Mouse (Mus musculus): ENCODE measurements around the gene Ets2. TPM values are rescaled to one million over a fixed set of nuclear protein-coding genes. Genes with fewer than 3 reads are reported as not detected.
"Not testable (repeated sequence)": the region's sequence is repeated elsewhere in the genome, so short reads cannot be mapped to it uniquely, and the experiment has no call there.

The Ets2 gene
- polyA plus RNA-seq, 1 experiment from 2014 or later = 13.2 TPM

GRCm38 (mm10) chr16:95753295-95753694 is 51.4 kb downstream of the Ets2 start:
- 24% methylated on average over 7 of the region's 7 CpGs for WGBS (ENCODE audit: missing documents)
- Histone ChIP-seq H3K4me3 (ENCODE audit: inconsistent target) (no peak overlapping the region), H3K79me2 (ENCODE audit: inconsistent target) (no peaks in the 10 kb centered on the region), H3K36me3 (ENCODE audit: inconsistent target) (no peaks in the 10 kb centered on the region), H3K27ac (no peak overlapping the region)

- no peaks in the 10 kb centered on the region for H3K36me3 ChIP-seq (ENCODE audit: inconsistent target)
- WGBS (ENCODE audit: missing documents) = 93% methylated on average over 8 of the region's 8 CpGs
- H3K4me3 ChIP-seq (ENCODE audit: inconsistent target) = no peak overlapping the region
- no peak overlapping the region for H3K27ac ChIP-seq
- no peaks in the 10 kb centered on the region for H3K79me2 ChIP-seq (ENCODE audit: inconsistent target)
These were observed 57.5 kb downstream of the Ets2 start for GRCm38 (mm10) chr16:95759151-95759987.

DNA sequence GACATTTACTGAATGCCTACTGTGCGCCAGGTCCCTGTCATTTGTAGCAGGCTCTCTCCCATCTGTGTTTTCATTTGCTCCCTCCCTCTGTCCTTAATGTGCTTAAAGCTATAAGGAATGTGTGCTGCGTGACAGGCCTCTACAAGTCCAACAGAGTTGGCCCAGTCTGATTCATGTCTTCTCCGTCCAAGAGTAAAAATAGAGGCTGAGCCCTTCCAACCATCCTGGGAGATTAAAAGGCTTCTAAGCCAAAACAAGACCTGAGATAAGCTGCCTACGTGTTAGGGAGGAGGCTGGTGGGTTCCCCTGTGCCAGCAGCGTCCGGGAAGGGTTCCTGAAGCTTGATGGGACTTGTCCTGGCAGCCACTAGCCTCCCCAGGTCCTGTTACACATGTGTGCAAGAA is 58.1 kb downstream of the Ets2 start:
- Histone ChIP-seq H3K27ac (no peak overlapping the region), H3K36me3 (ENCODE audit: inconsistent target) (no peaks in the 10 kb centered on the region), H3K4me3 (ENCODE audit: inconsistent target) (no peak overlapping the region), H3K79me2 (ENCODE audit: inconsistent target) (no peaks in the 10 kb centered on the region)
- WGBS (ENCODE audit: missing documents) = 97% methylated on average over 6 of the region's 6 CpGs

DNA sequence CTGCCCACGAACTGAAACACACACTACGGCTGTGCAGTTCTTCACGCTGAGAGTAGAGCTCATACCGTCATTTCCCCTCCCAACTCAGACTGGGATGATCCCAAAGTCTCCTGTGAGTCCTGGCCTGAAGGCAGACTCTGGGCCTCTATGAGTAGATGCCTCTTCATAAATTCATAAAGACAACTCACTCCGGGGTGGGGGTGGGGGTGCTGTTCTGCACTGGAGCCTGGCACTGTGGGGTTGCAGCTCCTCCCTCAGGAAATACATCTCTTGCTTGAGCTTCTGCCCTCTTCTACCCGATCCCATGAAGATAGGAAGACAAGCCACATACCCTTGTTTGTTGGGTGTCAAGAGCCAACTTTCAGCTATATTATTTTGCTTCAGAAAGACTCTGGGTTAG is 59.9 kb downstream of the Ets2 start:
- Histone ChIP-seq H3K27ac (no peak overlapping the region), H3K36me3 (ENCODE audit: inconsistent target) (no peaks in the 10 kb centered on the region), H3K79me2 (ENCODE audit: inconsistent target) (no peaks in the 10 kb centered on the region), H3K4me3 (ENCODE audit: inconsistent target) (no peak overlapping the region)
- WGBS (ENCODE audit: missing documents) = 63% methylated on average over 6 of the region's 6 CpGs

GRCm38 (mm10) chr16:95763201-95763600 is 61.3 kb downstream of the Ets2 start:
- H3K27ac ChIP-seq = no peak overlapping the region
- H3K4me3 ChIP-seq (ENCODE audit: inconsistent target) = no peak overlapping the region
- 91% methylated on average over 6 of the region's 6 CpGs for WGBS (ENCODE audit: missing documents)
- H3K36me3 ChIP-seq (ENCODE audit: inconsistent target) = no peaks in the 10 kb centered on the region
- no peaks in the 10 kb centered on the region for H3K79me2 ChIP-seq (ENCODE audit: inconsistent target)

DNA sequence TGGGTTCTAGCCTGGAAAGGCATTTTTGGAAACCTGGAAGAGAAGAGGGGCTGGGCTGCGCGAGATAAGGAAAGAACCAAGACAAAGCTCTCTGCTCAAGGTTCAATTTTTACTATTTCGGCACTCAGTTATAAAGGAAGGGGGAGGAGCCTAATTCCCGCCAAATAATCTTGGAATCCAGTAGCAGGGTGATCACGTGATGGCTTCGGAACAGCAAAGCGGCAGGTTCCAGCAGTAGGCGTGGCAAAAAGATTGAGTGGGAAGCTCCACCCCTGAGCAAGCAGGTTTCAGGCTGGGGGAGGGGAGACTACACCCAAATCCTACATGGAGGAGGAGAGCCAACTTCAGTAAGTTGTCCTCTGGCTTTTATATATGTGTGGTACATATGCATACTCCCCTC is 62.2 kb downstream of the Ets2 start:
- not testable (repeated sequence) for H3K27ac ChIP-seq; H3K79me2 ChIP-seq (ENCODE audit: inconsistent target); H3K36me3 ChIP-seq (ENCODE audit: inconsistent target); H3K4me3 ChIP-seq (ENCODE audit: inconsistent target)
- 91% methylated on average over 6 of the region's 8 CpGs for WGBS (ENCODE audit: missing documents)

- 85% methylated on average over 3 of the region's 3 CpGs for WGBS (ENCODE audit: missing documents)
These were observed 64.3 kb downstream of the Ets2 start for GRCm38 (mm10) chr16:95766181-95766580.

DNA sequence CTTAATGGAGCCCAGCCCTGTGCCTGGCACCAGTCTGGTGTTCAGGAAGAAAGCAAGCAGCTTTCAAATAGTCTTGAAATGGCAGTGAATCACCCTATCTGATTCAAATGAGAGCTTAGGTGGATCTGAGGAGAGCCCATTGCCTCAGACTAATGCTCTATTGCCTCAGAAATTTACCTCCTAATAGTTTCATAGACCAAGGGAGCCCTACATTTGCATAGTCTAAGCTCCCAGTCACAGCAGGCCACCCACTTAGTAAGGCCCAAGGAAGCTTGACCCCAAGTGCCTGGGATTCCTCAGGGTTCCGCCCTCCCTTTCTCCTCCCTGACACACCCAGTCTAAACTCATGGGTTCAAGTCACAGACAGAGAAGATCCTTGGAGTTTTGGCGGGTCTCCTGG is 65.4 kb downstream of the Ets2 start:
- 87% methylated on average over 2 of the region's 2 CpGs for WGBS (ENCODE audit: missing documents)
- Histone ChIP-seq H3K36me3 (ENCODE audit: inconsistent target) (no peaks in the 10 kb centered on the region), H3K4me3 (ENCODE audit: inconsistent target) (no peak overlapping the region), H3K27ac (no peak overlapping the region), H3K79me2 (ENCODE audit: inconsistent target) (no peaks in the 10 kb centered on the region)

More at GRCm38 (mm10) chr16:95766181-95766580, 64.3 kb downstream of the Ets2 start:
- Histone ChIP-seq H3K27ac (no peak overlapping the region), H3K36me3 (ENCODE audit: inconsistent target) (no peaks in the 10 kb centered on the region), H3K79me2 (ENCODE audit: inconsistent target) (no peaks in the 10 kb centered on the region), H3K4me3 (ENCODE audit: inconsistent target) (no peak overlapping the region)

- Histone ChIP-seq H3K27ac (no peak overlapping the region), H3K4me3 (ENCODE audit: inconsistent target) (no peak overlapping the region), H3K79me2 (ENCODE audit: inconsistent target) (no peaks in the 10 kb centered on the region), H3K36me3 (ENCODE audit: inconsistent target) (no peaks in the 10 kb centered on the region)
- 84% methylated on average over 14 of the region's 14 CpGs for WGBS (ENCODE audit: missing documents)
These were observed 67.5 kb downstream of the Ets2 start for GRCm38 (mm10) chr16:95769066-95769995.

DNA sequence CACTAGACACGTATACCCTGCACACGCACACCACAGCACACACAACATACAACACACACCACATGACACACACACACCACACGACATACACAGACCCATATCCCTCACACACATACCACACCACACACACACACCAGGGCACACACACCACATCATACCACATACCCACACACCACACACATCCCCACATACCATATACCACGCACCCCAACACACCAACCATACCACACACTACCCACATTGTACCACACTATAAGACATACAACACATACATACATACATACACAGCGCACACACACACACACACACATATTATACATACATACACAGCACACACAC is 68.1 kb downstream of the Ets2 start:
- H3K4me3 ChIP-seq (ENCODE audit: inconsistent target) = no peak overlapping the region
- H3K27ac ChIP-seq = no peak overlapping the region
- no peaks in the 10 kb centered on the region for H3K36me3 ChIP-seq (ENCODE audit: inconsistent target)
- WGBS (ENCODE audit: missing documents) = 90% methylated on average over 5 of the region's 5 CpGs
- H3K79me2 ChIP-seq (ENCODE audit: inconsistent target) = no peaks in the 10 kb centered on the region

- Histone ChIP-seq H3K36me3 (ENCODE audit: inconsistent target) (no peaks in the 10 kb centered on the region), H3K79me2 (ENCODE audit: inconsistent target) (no peaks in the 10 kb centered on the region), H3K27ac (no peak overlapping the region), H3K4me3 (ENCODE audit: inconsistent target) (no peak overlapping the region)
These were observed 68.5 kb downstream of the Ets2 start for GRCm38 (mm10) chr16:95770402-95770801.

Other genes with a start within 250 kb of the Ets2 start
- 0.26 TPM in 1 of 3 replicates, not detected in the others for gene Erg, start 115.5 kb upstream of the Ets2 start, polyA plus RNA-seq (2018)

Data from macrophage (primary cell).